Mouse (Mus musculus): Measurements from ENCODE around the gene Hexb. TPM values are rescaled to one million over a fixed set of nuclear protein-coding genes. Genes with fewer than 3 reads are reported as not detected.

Gene Hexb
- total and polyA plus RNA-seq, 3 experiments = 12.7 to 15.4 TPM; not detected in 1

DNA sequence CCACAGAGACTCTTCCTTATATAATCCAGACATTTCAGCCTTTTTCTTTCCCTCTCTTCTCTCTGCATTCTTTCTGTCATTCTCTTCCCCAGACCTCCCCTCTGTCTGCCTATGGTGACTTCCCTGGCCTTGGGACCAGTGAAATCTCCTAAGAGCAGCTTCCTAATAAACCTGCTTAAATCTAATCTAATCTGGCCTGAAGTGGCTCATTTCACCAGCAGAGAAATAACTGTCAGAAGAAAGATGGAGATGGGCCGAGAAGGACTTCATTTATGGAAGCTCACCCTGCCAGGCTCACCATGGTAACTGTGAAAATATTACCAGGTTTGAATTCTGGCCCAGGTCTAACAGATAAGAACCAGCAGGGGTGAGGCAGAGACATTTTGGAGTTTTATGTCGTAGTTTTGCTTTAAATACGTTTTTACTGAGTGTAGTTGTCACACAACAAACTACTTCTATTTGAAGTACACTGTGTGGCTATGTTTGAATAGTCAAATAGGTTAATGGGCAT, 10.4 kb upstream of the Hexb start (continued):
- peak; percentile 18 to 70; a peak in 3 of 4 replicates for TF ChIP-seq EP300 (IDR thresholded peaks at IDR 0.05; ENCODE audit: low read depth in 1 of 2, low read length in 2 of 2)

DNA sequence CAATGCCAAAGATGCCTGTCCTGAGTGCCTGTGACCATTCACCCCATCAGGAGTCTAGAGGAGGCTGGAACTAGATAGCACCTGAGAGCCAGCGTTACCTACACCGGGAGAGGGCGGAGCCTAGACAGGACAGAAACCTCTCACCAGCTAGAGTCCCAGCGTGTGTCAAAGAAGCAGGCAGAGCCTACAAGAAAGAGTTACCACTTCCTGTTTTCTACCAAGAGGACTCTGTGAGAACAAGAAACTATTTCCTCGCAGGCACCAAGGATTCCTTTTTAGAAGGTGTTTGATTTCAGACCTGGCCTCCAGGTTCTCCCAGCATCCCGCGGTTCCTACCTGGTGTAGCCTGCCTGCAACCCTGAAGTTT, 9.9 kb upstream of the Hexb start:
- peaks cover 5 to 36% of the 10 kb centered on the region in 2 experiments for H3K4me1 ChIP-seq (ENCODE audit: control insufficient read depth in 1 of 2, insufficient read depth in 2 of 2, low read length in 2 of 2)
- no peaks in the 10 kb centered on the region for H3K79me2 ChIP-seq (ENCODE audit: control insufficient read depth, insufficient read depth, low read length, poor library complexity)
- no peaks in the 10 kb centered on the region for H3K9me3 ChIP-seq (replicated peaks; ENCODE audit: insufficient read depth, low read length)
- peaks cover 0 to 23% of the 10 kb centered on the region in 2 experiments; a peak in 2 of 4 replicates for H3K36me3 ChIP-seq (ENCODE audit: control insufficient read depth in 1 of 2, insufficient read depth in 2 of 2, low read length in 2 of 2)
- H3K27me3 ChIP-seq (ENCODE audit: control insufficient read depth in 1 of 2, insufficient read depth in 2 of 2, low read length in 2 of 2) = no peaks in the 10 kb centered on the region
- DNase-seq (ENCODE audit: low read depth, low spot score) = peak; percentile 79
- H3K4me3 ChIP-seq (ENCODE audit: control insufficient read depth in 1 of 2, insufficient read depth in 1 of 2, low read depth in 2 of 2, low read length in 2 of 2) = peak overlapping the region; percentile 27 to 43
- TF ChIP-seq JUND (IDR thresholded peaks at IDR 0.05; ENCODE audit: low read depth, low read length) (no peak), CHD2 (IDR thresholded peaks at IDR 0.05; ENCODE audit: low read length) (no peak), TBP (IDR thresholded peaks at IDR 0.05; ENCODE audit: low read depth, low read length) (peak; percentile 29; the same call in 1 of the 2 replicates), ZC3H11A (IDR thresholded peaks at IDR 0.05; ENCODE audit: low read depth, low read length) (no peak), MXI1 (IDR thresholded peaks at IDR 0.05; ENCODE audit: low read depth, low read length) (no peak), GATA1 (IDR thresholded peaks at IDR 0.05; ENCODE audit: low read depth, low read length) (no peak), RCOR1 (IDR thresholded peaks at IDR 0.05; ENCODE audit: low read depth, low read length) (no peak), MAZ (IDR thresholded peaks at IDR 0.05; ENCODE audit: low read depth, low read length) (no peak), EP300 (IDR thresholded peaks at IDR 0.05; ENCODE audit: low read depth in 1 of 2, low read length in 2 of 2) (0 out of 4 replicates have a peak, but pooled peaks of 1 of the 2 experiments have one; percentile 14), TCF12 (IDR thresholded peaks at IDR 0.05; ENCODE audit: low read depth, low read length) (no peak), ELF1 (IDR thresholded peaks at IDR 0.05; ENCODE audit: low read depth, low read length) (peak; percentile 55; the same call in 1 of the 2 replicates), MAFK (IDR thresholded peaks at IDR 0.05; ENCODE audit: borderline replicate concordance, low read depth, low read length) (no peak), POLR2AphosphoS5 (IDR thresholded peaks at IDR 0.05; ENCODE audit: borderline replicate concordance, low read depth, low read length) (no peak), CTCF (IDR thresholded peaks at IDR 0.05 in 2 of 3, conservative IDR thresholded peaks at IDR 0.05 in 1 of 3; ENCODE audit: control insufficient read depth in 1 of 3, insufficient read depth in 1 of 3, low read depth in 2 of 3, low read length in 3 of 3, poor library complexity in 1 of 3, severe bottlenecking in 1 of 3) (no peak), E2F4 (IDR thresholded peaks at IDR 0.05; ENCODE audit: borderline replicate concordance, low read depth, low read length) (no peak), UBTF (IDR thresholded peaks at IDR 0.05; ENCODE audit: borderline replicate concordance, insufficient read depth, low read depth, low read length) (no peak), SIN3A (IDR thresholded peaks at IDR 0.05; ENCODE audit: low read length) (peak; percentile 53; the same call in 1 of the 2 replicates), USF2 (IDR thresholded peaks at IDR 0.05; ENCODE audit: borderline replicate concordance in 1 of 2, insufficient read depth in 1 of 2, low read depth in 1 of 2, low read length in 2 of 2) (no peak), MYC (IDR thresholded peaks at IDR 0.05; ENCODE audit: low read depth, low read length) (no peak), ETS1 (IDR thresholded peaks at IDR 0.05; ENCODE audit: low read depth, low read length) (peak; percentile 3; the same call in 1 of the 2 replicates), MEF2A (IDR thresholded peaks at IDR 0.05; ENCODE audit: extremely low read depth, insufficient replicate concordance, low read depth, low read length, poor library complexity, severe bottlenecking) (no peak)
- peak overlapping the region; percentile 49 for H3K27ac ChIP-seq (ENCODE audit: control insufficient read depth, low read depth, low read length)
- peak overlapping the region; percentile 53 for H3K9ac ChIP-seq (ENCODE audit: control insufficient read depth, low read depth, low read length, poor library complexity, severe bottlenecking)

Data from MEL (cell line).